Comparison of ENCODE assay signal across 8 mouse cellular contexts in genomic region chr14:30548965-30549776, GRCm38 (mm10). TPM values are rescaled to one million over a fixed set of nuclear protein-coding genes. Genes with fewer than 3 reads are reported as not detected.
DNase-seq lines count a peak whose midpoint lies in the region; ATAC-seq and TF ChIP-seq lines count a peak whose summit lies in the region.

No protein-coding gene starts in this region.

- H3K9ac ChIP-seq in hindbrain, embryonic 15.5 days, result peak overlapping the region; percentile 74

- peak overlapping the region; percentile 65 for H3K4me3 ChIP-seq in hindbrain, embryonic 15.5 days

- POLR2A ChIA-PET in Patski (lab: Charles Lee), result interaction anchor here (1.6 to 2.7 kb wide), 4 partner anchors 10 to 25 kb away, joined by 5 to 9 read pairs (median 6); no protein-coding TSS in a partner anchor

- peak; percentile 87 for ATAC-seq in Patski
- peak; percentile 93 for ATAC-seq in hindbrain, embryonic 15.5 days (ENCODE audit: low FRiP score, low read depth)

- H3K27ac ChIP-seq in hindbrain, embryonic 15.5 days (replicated peaks), result peak overlapping the region; percentile 94

- DNase-seq in Patski (ENCODE audit: low read depth, low spot score), result no peak
- DNase-seq in cerebellum, postnatal 14 days, result peak; percentile 96 to 97
- DNase-seq in frontal cortex, postnatal 25 days (ENCODE audit: low spot score in 2 of 2), result peak; percentile 81 to 87
- DNase-seq in left cerebral cortex, adult 11 months (ENCODE audit: low spot score), result peak; percentile 86
- peak; percentile 98 for DNase-seq in lung, postnatal 4 days
- peak; percentile 89 for DNase-seq in retina, postnatal 7 days (ENCODE audit: low read depth, low spot score)
- DNase-seq in urinary bladder, adult 2 months (ENCODE audit: low spot score), result peak; percentile 87

- no peaks in the 10 kb centered on the region for H3K27me3 ChIP-seq in Patski
- no peaks in the 10 kb centered on the region for H3K27me3 ChIP-seq in hindbrain, embryonic 15.5 days

- TF ChIP-seq CTCF in Patski (IDR thresholded peaks at IDR 0.05), result no peak

- peaks cover 34% of the 10 kb centered on the region for H3K4me1 ChIP-seq in hindbrain, embryonic 15.5 days (replicated peaks)

- H3K36me3 ChIP-seq in hindbrain, embryonic 15.5 days, result no peaks in the 10 kb centered on the region

- peak overlapping the region; percentile 74 for H3K4me2 ChIP-seq in hindbrain, embryonic 15.5 days

- CTCF ChIA-PET in Patski (lab: Charles Lee), result interaction anchor here (1.9 kb wide), 1 partner anchor 12 kb away, joined by 6 read pairs; no protein-coding TSS in a partner anchor

- no peaks in the 10 kb centered on the region for H3K9me3 ChIP-seq in hindbrain, embryonic 15.5 days

- WGBS in hindbrain, embryonic 15.5 days, result under 1% methylated on average over 68 of the region's 69 CpGs

- in situ Hi-C loops in Patski (cut with MboI; ENCODE audit: low pct_unique_long_range_greater_than_20kb), result no loop called here

RNA-seq across cellular contexts. Expression of gene Tkt, which starts 1.0 kb away (rescaled TPM):
- polyA plus RNA-seq in Patski (2021), result 543 TPM
- 278 and 288 TPM in 2 replicates for polyA plus RNA-seq in hindbrain, embryonic 15.5 days (2015; fragmentation: Nextera tagmentation; extraction: Ambion mirVana)
- 137 and 145 TPM in 2 replicates for polyA plus RNA-seq in urinary bladder, adult 2 months (2012; rRNA removed)

RNA-seq across cellular contexts. Expression of gene Cacna1d, which starts 57.9 kb away (rescaled TPM):
- polyA plus RNA-seq in Patski (2021), result 0.05 TPM
- 8.3 and 10.7 TPM in 2 replicates for polyA plus RNA-seq in hindbrain, embryonic 15.5 days (2015; fragmentation: Nextera tagmentation; extraction: Ambion mirVana)
- polyA plus RNA-seq in urinary bladder, adult 2 months (2012; rRNA removed), result 2.7 and 3.4 TPM in 2 replicates
